Mouse (Mus musculus): ENCODE measurements around the gene Cars.
"Not testable (repeated sequence)": the region's sequence is repeated elsewhere in the genome, so short reads cannot be mapped to it uniquely, and the experiment has no call there.

Cars gene

DNA sequence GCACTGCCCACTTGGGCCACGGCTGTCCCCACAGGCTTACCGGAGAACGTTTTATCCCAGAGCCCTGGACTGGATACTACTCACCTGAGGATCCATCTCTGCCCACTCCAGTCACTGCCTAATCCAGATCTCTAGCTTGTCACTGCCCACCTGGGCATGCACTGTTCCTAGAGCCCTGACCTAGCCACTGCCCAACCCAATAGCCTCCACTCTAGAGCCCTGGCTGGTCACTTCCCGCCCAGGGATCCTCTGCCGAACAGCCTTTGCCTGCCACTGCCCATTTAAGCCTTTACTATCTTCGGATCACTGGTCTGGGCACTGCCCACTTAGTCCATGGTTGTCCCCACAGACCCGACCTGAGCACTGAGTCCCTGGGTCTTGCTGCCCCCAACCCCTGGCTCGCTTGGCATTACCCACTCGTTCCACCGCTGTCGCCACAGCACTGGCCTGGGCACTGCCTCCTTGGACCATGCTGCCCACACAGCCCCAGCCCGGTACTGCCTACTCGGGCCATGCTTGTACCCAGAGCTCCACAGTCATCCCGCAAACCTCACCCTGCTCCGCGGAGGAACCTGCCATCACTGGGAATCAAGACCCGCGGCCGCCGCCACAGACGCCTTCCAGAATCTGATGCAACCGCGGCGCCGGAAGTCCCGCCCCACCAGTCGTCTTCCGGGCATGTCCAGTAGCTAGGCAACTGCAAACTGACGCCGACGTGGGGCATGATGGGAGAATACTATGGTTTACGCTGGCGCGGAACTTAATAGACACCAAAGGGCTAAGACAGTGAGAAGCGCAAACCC, at the start of gene Cars:
Cars (minus strand) TSS at position 663 of the 803 bp plus-strand sequence.
- peak; percentile 100 for DNase-seq (ENCODE audit: low read depth, low spot score)

DNA sequence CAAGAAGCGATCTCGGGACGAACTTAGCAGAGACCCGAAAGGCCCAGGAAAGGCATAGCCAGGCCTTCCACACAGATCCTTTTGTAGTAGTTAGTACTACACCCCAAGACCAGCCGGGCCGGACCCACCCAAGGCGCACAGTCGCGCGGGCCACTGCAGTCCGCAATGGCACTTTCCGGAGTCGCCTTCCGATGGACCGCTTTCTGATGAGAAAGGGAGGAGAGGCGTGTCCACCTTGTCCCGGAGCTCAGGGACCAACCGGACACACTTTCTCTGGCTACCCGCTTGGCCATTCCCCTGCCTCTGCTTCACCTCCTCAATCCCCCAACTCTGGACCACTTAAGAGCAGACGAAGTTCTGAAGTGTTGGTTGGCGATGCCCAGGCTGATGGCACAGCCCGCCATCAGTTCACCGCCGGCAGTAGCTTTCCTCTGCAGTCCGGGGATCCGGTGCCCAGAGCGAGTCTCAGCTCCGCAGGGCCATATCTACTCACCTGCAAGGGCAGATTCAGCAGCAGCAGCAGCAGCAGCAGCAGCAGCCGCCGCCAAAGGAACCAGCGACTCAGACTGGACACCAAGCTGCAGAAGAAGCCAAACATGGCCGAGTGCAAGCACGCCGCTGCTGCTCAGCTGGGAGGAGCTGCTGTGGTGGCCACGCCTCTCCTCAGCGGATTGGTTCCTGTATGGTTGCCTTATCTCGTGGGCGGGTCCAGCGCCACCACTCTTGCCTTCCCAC, 49.3 kb upstream of the Cars start, which contains the start of gene Tnfrsf22:
Tnfrsf22 (minus strand) TSS at position 628 of the 735 bp plus-strand sequence.
- peak; percentile 84 for DNase-seq (ENCODE audit: low read depth, low spot score)

DNA sequence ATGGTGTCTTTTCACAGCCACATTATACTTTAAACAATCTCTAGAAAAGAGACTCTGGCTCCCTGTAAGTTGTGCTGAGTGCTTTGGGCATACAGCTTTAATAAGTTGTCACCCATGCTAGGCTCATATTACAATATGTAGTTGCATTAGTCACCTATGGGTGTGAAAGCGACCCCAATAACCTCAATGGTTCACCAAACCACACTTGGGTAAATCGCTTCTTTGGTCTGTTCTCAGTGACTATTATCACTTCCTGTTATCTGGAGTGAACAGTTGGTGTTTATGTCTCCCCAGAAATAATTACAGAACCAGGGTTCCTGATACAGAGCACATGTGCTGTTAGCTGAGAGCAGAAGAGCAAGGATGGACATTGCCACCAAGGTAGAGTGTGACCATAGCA, 44.1 kb upstream of the Cars start:
- DNase-seq (ENCODE audit: low read depth, low spot score): not testable (repeated sequence)

DNA sequence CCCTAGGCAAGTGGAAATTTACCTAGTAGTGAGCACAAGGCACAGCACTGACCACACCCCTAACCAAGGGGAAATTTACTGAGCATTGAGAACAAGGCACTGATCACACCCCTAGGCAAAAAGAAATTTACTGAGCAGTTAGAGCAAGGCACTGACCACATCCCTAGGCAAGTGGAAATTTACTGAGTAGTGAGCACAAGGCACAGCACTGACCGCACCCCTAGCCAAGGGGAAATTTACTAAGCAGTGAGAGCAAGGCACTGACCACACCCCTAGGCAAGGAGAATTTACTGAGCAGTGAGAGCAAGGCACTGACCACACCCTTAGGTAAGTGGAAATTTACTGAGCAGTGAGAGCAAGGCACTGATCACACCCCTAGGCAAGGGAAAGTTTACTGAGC, 36.8 kb upstream of the Cars start:
- DNase-seq (ENCODE audit: low read depth, low spot score): peak; percentile 73

DNA sequence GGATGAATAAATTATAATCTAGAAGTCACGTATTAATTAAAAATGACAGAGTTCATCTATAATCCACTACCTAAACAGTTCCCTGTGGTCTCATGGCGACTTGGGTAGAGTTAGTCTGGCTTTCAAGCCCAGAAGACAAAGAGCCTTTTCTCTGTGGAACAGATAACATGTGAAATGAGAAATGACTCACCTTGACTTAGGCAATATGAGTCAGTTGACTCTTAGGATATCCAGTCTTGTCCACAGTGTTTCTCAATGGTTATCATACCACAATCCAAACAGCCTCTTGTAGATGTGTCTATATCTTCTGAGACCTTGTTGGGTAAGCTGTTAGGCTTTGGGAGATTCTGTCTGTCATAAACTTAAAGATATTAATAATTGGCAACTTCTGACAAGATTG, 31.6 kb upstream of the Cars start:
- DNase-seq (ENCODE audit: low read depth, low spot score): no peak

DNA sequence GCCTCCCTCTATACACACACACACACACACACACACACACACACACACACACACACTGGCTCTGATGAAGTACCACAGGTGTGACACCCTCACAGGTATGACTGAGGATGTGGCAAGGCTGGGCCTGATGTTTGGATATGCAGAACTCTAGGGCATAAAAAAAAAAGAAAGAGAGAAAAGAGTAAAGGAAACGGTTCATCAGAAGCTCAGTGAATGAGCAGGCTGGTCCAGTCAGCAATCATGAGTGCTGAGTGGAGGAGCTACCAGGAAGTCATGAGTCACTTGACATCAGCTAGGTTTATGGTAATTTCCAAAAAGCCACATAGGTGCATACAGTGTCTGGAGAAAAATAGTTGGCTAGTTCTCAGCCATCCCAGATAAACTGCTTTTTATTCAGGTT, 29.6 kb upstream of the Cars start:
- DNase-seq (ENCODE audit: low read depth, low spot score): no peak

DNA sequence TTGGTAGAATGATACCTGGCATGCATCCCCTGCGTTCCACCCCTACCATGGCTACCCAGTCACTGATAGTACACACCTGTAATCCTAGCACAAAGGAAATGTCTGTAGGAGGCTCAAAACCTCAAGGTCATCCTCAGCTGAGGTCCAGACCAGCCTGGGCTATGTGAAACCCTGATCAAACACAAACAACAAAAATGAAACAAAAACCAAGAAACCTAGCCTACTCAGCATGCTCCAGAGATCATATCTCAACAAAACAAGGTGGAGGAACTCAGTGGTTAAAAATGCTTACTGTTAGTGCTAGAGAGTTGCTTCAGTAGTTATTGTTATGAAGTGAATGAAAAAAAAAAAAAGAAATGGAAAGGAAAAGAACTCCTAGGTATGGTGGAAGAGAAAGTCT, 28.6 kb upstream of the Cars start, which contains the start of gene Tnfrsf26:
Tnfrsf26 (minus strand) TSS at position 183 of the 400 bp plus-strand sequence.
- no peak for DNase-seq (ENCODE audit: low read depth, low spot score)

DNA sequence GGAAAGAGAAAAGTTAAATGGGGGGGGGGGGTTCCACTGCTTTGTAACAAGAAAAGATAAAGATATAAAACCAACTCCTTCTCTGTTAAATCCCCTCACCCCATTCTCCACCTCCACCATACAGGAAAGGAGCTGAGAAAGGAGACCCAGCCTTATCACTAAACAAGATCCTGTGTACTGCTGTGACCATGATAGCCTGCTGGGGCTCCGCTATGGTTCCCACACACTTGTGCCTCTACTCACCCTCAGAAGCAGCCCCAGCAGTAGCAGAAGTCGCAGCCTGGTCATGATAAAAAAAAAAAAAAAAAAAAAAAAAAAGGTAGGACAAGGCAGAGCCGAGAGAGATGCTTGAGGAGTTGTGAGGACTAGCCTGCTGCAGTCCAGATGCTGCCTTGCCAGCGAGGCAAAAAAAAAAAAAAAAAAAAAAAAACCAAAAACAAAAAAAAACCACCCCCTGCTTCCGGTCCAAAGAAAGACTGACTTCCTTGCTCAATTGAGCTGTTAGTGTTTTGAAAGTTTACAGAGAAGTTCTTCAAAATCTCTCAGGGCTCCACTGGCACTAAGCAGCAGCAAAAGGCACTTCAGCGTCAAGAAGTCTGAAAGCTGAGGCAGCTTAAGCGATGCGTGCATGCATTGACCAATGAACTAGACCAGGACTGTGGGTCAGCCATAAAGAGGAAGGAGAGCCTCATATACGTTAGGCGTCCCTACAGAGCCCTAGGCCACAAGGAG, 27.8 kb upstream of the Cars start:
- DNase-seq (ENCODE audit: low read depth, low spot score): no peak

DNA sequence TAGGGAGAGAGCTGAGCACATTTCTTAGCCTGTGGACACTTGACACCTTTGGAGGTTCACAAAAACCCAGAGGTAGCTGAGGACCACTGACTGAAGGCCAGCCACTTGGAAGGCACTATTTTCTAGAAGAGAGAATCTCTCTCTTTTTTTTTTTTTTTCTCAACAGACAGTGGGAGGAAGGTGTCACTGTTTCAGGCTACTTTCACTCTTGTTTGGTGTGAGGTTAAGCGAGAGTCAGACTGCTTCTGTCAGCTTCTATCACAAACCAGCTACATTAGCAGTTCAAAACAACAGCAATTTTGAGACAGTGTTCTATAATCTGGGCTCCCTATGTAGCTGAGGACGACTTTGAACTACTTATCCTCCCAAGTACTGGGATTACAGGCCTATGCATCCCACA, 26.3 kb upstream of the Cars start:
- no peak for DNase-seq (ENCODE audit: low read depth, low spot score)

DNA sequence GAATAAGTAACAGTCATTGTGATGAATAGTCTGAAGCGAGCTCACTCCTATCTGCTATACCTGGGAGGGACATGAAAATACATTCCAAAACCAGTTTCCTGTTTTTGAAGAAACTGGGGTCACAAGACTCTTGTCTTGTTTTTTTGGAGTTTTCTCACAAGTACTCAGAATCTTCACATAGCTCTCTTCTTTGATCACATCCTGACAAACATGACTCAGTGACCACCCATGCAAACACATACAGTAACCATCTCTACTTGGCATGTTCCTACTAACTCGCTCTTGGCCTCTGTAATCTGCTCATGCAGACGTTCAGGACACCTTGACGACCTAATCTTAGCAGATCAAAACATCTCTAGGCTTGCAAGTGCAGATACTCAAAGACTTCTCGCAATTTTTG, 25.3 kb upstream of the Cars start:
- DNase-seq (ENCODE audit: low read depth, low spot score): no peak

DNA sequence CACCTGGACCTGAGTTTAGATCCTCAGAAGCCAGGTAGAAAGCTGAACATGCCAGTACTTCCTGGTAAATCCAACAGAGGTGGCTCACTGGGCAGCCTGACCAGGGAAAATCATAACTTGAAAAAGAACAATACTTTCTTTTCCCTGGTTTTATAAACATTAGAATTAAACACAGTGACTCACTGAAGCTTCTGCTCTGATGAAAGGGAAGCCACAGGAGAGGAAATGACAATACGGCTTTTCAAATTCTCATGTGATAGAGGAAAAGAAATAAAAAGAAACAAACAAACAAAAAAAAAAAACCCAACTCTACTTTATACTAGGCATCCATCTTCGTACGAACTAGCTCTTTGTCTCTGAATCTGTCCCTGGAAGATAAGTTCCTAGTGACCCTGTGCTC, 24.7 kb upstream of the Cars start:
- DNase-seq (ENCODE audit: low read depth, low spot score): no peak

DNA sequence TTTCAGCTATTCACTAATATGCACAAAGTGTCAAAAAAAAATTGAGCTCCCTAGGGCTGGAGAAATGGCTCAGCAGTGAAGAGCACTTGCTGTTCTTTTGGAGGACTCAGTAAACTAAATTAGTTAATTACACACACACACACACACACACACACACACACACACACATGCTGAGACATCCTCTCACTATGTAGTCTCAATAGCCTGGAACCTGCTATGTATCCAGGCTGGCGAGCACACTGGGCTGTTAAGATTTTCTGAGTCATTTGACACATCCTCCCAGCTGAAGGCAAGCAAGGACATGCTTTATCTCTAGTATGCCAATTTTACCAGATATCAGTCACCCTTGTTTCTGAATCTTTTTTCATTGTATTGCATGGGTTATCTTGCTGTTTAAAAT, 21.1 kb upstream of the Cars start:
- DNase-seq (ENCODE audit: low read depth, low spot score): no peak

DNA sequence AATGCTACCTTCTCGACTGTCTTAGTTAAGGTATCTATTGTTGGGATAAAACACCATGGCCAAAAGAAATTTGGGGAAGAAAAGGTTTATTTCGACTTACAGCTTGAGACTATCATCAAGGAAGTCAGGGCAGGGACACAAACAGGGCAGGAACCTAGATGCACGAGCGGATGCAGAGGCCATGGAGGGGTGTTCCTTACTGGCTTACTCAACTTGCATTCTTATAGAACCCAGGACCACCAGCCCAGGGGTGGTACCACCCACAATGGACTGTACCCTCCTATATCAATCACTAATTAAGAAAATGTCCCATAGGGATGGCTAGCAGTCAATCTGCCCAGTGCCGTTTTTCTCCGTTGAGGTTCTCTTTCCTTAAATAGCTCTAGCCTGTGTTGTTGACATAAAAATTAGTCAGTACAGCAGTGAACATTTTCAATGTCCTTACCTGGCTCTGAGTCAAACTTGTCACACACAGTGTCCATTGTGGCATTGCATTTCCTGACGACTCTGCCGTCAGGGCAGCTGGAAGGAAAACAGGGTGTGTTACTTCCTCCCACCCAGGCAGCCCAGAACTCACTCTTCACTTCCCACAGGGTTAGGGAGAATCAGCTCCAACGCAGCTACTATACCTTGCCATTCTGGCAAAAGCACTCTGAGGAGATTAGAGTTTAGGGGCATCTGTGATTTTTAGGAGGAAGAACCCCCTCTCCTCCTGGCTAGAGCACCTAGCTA, 14.7 kb upstream of the Cars start:
- DNase-seq (ENCODE audit: low read depth, low spot score): no peak

DNA sequence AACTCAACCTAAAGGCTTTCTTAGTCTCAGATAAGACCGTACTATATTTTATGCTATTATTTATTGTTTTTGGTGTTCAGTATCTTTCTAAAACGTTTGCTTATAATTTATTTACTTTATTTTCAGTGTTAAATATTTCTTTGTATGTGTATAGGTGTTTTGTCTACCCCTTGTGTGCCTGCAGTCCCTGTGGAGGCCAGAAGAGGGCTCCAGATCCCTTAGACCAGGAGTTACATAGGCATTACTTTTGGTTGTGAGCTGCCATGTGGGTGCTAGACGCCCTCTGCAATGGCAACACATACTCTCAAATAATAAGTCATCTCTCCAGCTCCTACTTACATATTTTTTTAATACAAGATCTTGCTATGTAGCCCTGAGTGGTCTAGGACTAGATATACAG, 12.3 kb upstream of the Cars start:
- DNase-seq (ENCODE audit: low read depth, low spot score): peak; percentile 62

DNA sequence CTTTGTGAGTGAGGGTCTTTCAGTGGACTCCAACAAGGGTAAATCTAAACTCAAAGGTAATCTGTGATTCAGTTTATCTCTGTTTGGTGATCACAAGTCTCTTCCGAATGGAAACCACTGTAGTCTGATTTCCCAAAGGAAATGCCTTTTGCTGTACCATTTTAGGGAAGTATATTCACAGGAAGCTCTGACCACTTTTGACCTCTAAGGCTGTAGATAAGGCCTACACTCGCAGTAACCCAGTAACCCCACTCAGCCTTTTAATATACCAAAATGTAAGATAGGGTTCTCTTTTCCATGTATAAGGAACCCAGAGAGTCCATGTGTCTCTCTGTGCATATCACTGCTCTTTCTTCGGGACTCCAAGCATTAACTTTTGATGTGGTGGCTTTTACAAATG, 5.4 kb upstream of the Cars start:
- DNase-seq (ENCODE audit: low read depth, low spot score): no peak

DNA sequence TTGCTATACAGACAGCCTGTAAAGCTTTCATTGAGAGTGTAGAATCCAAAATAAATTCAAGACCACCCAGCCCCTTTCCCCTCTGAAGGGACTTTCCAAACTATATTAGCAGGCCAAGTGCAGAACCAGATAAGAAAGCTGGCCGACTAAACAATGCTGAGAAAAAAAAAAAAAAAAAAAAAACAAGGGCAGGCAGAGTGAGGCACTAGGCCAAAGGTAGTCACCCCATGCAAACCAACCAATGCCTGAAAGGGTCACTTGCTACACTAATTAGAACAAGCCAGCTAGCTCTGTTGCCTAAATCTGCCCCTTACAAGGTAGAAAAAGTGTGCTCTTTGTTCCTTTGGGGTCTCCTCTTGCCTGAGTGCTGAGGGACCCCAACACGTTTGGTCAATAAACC, 5.0 kb upstream of the Cars start:
- DNase-seq (ENCODE audit: low read depth, low spot score): no peak

DNA sequence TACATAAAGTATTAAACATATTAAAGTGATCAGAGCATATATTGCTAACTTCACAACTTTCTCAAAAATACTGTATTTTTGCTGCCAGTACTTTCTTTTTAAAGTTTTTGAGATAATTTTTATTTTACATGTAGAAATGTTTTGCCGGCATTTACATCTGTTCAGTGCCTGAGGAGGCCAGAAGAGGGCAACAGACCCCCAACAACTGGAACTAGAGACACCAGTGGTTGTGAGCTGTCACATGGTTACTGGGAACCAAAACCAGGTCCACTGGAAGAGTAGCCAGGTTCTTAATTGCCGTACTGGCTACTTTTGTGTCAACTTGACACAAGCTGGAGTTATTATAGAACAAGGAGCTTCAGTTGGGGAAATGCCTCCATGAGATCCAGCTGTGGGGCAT, 1.8 kb upstream of the Cars start:
- peak; percentile 75 for DNase-seq (ENCODE audit: low read depth, low spot score)

DNA sequence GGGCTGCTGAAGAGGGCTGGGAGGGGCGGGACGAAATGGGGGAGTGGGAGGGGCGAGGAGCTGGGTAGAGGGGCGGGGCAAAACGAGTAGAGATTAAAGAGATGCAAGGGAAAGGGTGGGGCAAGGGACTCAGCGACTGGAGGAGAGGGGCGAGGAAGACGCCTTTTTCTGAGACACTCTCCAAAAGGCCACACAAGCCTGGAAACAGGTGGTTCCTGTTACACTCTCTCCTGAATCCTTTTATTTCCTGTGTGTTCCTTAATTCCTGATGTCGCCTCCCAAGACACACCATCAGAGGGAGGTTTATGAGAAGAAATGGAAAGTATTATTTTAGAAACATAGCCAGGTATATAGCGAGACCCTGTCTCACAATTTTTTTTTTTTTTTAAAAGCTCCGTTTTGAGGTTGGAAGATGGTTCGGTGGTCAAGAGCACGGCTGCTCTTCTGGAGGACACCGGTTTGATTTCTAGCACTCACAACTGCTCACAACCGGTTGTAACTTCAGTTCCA, 396 bp upstream of the Cars start:
- DNase-seq (ENCODE audit: low read depth, low spot score): no peak

DNA sequence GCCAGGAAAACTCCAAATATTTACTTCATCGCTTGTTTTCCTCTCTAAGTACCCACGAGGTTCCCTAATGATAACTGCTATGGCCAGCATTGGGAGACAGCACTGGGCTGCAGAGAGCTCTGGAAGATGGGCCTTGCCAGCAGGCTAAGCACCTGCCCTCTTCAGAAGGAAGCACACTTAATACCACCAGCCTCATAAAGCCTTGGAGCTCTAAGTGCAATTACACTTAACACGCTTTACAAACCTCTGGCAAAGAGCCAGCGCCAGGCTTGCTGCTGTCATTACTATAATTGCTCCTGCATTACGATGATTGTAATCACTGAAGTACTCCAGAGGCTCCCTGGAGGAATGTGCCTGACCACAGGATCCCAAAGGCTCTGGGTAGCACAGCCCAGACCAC, 5.0 kb downstream of the Cars start:
- DNase-seq (ENCODE audit: low read depth, low spot score): no peak

DNA sequence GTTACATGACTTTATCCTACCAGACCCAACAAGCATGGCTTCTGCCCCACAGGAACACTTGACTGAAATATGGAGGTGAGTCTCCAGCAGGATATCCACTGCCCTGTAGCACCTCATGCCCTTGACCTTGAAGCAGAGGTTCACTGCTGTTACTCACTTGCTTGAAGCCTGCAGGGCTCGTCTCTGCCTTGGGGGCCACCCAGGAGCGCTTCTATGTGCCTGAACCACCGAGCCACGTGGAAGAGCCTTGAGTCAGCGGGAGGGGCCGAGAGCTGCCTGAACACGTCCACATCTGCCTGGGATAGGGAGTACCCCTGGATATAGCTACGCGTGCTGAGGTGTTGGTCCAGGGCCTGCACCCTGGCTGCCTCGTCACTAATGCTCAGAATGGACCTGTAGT, 7.6 kb downstream of the Cars start:
- peak; percentile 53 for DNase-seq (ENCODE audit: low read depth, low spot score)

DNA sequence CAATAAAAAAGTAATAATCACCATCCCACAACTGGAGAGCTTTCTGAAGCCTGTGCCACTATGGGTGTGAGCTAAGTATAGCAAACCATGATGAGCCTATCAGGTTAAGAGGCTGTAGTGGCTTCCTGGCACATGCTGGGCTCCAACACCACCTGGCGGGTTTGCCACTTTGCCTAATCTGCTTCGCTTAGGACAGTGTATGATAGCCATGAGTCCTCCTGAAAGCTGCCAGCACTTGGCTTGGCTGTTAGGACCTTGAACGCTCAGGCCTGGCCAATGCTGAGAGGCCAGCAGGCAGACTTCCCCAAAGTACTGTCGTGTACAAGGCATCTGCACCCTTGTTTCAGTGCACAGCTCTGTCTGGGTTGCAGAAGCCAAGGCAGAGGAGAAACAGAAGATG, 11.9 kb downstream of the Cars start:
- no peak for DNase-seq (ENCODE audit: low read depth, low spot score)
